Mouse (Mus musculus): ENCODE data around the gene Aph1b.
"Not testable (repeated sequence)": the region's sequence is repeated elsewhere in the genome, so short reads cannot be mapped to it uniquely, and the experiment has no call there.

Aph1b gene

GRCm38 (mm10) chr9:66795464-66796324 lies at the start of gene Aph1b:
Gene Aph1b, minus strand, starts transcription at chr9:66795490.
- DNase-seq (ENCODE audit: low read depth, low spot score), result peak; percentile 93
- H3K27me3 ChIP-seq (ENCODE audit: control insufficient read depth, insufficient read depth, low read length, poor library complexity, severe bottlenecking), result no peaks in the 10 kb centered on the region

GRCm38 (mm10) chr9:66835097-66835480 lies 39.8 kb upstream of the Aph1b start:
- H3K36me3 ChIP-seq (ENCODE audit: control insufficient read depth, insufficient read depth, low read length, poor library complexity, severe bottlenecking), result no peaks in the 10 kb centered on the region
- DNase-seq (ENCODE audit: low read depth, low spot score), result no peak
- H3K27me3 ChIP-seq (ENCODE audit: control insufficient read depth, insufficient read depth, low read length, poor library complexity, severe bottlenecking), result no peaks in the 10 kb centered on the region

More at GRCm38 (mm10) chr9:66795464-66796324, at the start of gene Aph1b:
- no peaks in the 10 kb centered on the region for H3K36me3 ChIP-seq (ENCODE audit: control insufficient read depth, insufficient read depth, low read length, poor library complexity, severe bottlenecking)

GRCm38 (mm10) chr9:66834318-66835096 lies 39.2 kb upstream of the Aph1b start, which contains the start of gene Aph1c:
Gene Aph1c, minus strand, starts transcription at chr9:66834726.
- peak; percentile 99 for DNase-seq (ENCODE audit: low read depth, low spot score)
- Histone ChIP-seq H3K27me3 (ENCODE audit: control insufficient read depth, insufficient read depth, low read length, poor library complexity, severe bottlenecking) (no peaks in the 10 kb centered on the region), H3K36me3 (ENCODE audit: control insufficient read depth, insufficient read depth, low read length, poor library complexity, severe bottlenecking) (no peaks in the 10 kb centered on the region)

- peak; percentile 16 for DNase-seq (ENCODE audit: low read depth, low spot score)
- H3K36me3 ChIP-seq (ENCODE audit: control insufficient read depth, insufficient read depth, low read length, poor library complexity, severe bottlenecking), result no peaks in the 10 kb centered on the region
- H3K27me3 ChIP-seq (ENCODE audit: control insufficient read depth, insufficient read depth, low read length, poor library complexity, severe bottlenecking), result no peaks in the 10 kb centered on the region
Measured at GRCm38 (mm10) chr9:66833851-66834250, 38.6 kb upstream of the Aph1b start.

- DNase-seq (ENCODE audit: low read depth, low spot score), result no peak
- H3K36me3 ChIP-seq (ENCODE audit: control insufficient read depth, insufficient read depth, low read length, poor library complexity, severe bottlenecking), result no peaks in the 10 kb centered on the region
Measured at GRCm38 (mm10) chr9:66832366-66832908, 37.1 kb upstream of the Aph1b start.

GRCm38 (mm10) chr9:66825990-66826389 lies 30.7 kb upstream of the Aph1b start:
- Histone ChIP-seq H3K36me3 (ENCODE audit: control insufficient read depth, insufficient read depth, low read length, poor library complexity, severe bottlenecking) (no peaks in the 10 kb centered on the region), H3K27me3 (ENCODE audit: control insufficient read depth, insufficient read depth, low read length, poor library complexity, severe bottlenecking) (no peaks in the 10 kb centered on the region)
- DNase-seq (ENCODE audit: low read depth, low spot score), result peak; percentile 77

More at GRCm38 (mm10) chr9:66832366-66832908, 37.1 kb upstream of the Aph1b start:
- H3K27me3 ChIP-seq (ENCODE audit: control insufficient read depth, insufficient read depth, low read length, poor library complexity, severe bottlenecking), result no peaks in the 10 kb centered on the region

- DNase-seq (ENCODE audit: low read depth, low spot score); H3K36me3 ChIP-seq (ENCODE audit: control insufficient read depth, insufficient read depth, low read length, poor library complexity, severe bottlenecking); H3K27me3 ChIP-seq (ENCODE audit: control insufficient read depth, insufficient read depth, low read length, poor library complexity, severe bottlenecking): not testable (repeated sequence)
Measured at GRCm38 (mm10) chr9:66822255-66822654, 27.0 kb upstream of the Aph1b start.

GRCm38 (mm10) chr9:66820996-66821395 lies 25.7 kb upstream of the Aph1b start:
- H3K36me3 ChIP-seq (ENCODE audit: control insufficient read depth, insufficient read depth, low read length, poor library complexity, severe bottlenecking), result no peaks in the 10 kb centered on the region
- no peak for DNase-seq (ENCODE audit: low read depth, low spot score)
- no peaks in the 10 kb centered on the region for H3K27me3 ChIP-seq (ENCODE audit: control insufficient read depth, insufficient read depth, low read length, poor library complexity, severe bottlenecking)

- no peak for DNase-seq (ENCODE audit: low read depth, low spot score)
- no peaks in the 10 kb centered on the region for H3K36me3 ChIP-seq (ENCODE audit: control insufficient read depth, insufficient read depth, low read length, poor library complexity, severe bottlenecking)
- H3K27me3 ChIP-seq (ENCODE audit: control insufficient read depth, insufficient read depth, low read length, poor library complexity, severe bottlenecking), result no peaks in the 10 kb centered on the region
Measured at GRCm38 (mm10) chr9:66813392-66813791, 18.1 kb upstream of the Aph1b start.

GRCm38 (mm10) chr9:66805951-66806350 lies 10.7 kb upstream of the Aph1b start:
- not testable (repeated sequence) for DNase-seq (ENCODE audit: low read depth, low spot score); H3K36me3 ChIP-seq (ENCODE audit: control insufficient read depth, insufficient read depth, low read length, poor library complexity, severe bottlenecking); H3K27me3 ChIP-seq (ENCODE audit: control insufficient read depth, insufficient read depth, low read length, poor library complexity, severe bottlenecking)

GRCm38 (mm10) chr9:66801947-66802346 lies 6.7 kb upstream of the Aph1b start:
- DNase-seq (ENCODE audit: low read depth, low spot score), result no peak
- Histone ChIP-seq H3K27me3 (ENCODE audit: control insufficient read depth, insufficient read depth, low read length, poor library complexity, severe bottlenecking) (no peaks in the 10 kb centered on the region; the same call in 1 of the 2 replicates), H3K36me3 (ENCODE audit: control insufficient read depth, insufficient read depth, low read length, poor library complexity, severe bottlenecking) (no peaks in the 10 kb centered on the region)

- Histone ChIP-seq H3K36me3 (ENCODE audit: control insufficient read depth, insufficient read depth, low read length, poor library complexity, severe bottlenecking) (no peaks in the 10 kb centered on the region), H3K27me3 (ENCODE audit: control insufficient read depth, insufficient read depth, low read length, poor library complexity, severe bottlenecking) (no peaks in the 10 kb centered on the region)
- no peak for DNase-seq (ENCODE audit: low read depth, low spot score)
Measured at GRCm38 (mm10) chr9:66796739-66797138, 1.4 kb upstream of the Aph1b start, which contains the start of gene Gm10647. Gene Gm10647, plus strand, starts transcription at chr9:66797039.

GRCm38 (mm10) chr9:66794629-66795463 lies 444 bp downstream of the Aph1b start:
- H3K36me3 ChIP-seq (ENCODE audit: control insufficient read depth, insufficient read depth, low read length, poor library complexity, severe bottlenecking), result no peaks in the 10 kb centered on the region
- peak; percentile 17 for DNase-seq (ENCODE audit: low read depth, low spot score)

GRCm38 (mm10) chr9:66787821-66788220 lies 7.5 kb downstream of the Aph1b start:
- Histone ChIP-seq H3K36me3 (ENCODE audit: control insufficient read depth, insufficient read depth, low read length, poor library complexity, severe bottlenecking) (no peaks in the 10 kb centered on the region), H3K27me3 (ENCODE audit: control insufficient read depth, insufficient read depth, low read length, poor library complexity, severe bottlenecking) (no peaks in the 10 kb centered on the region)
- DNase-seq (ENCODE audit: low read depth, low spot score), result peak; percentile 60

More at GRCm38 (mm10) chr9:66794629-66795463, 444 bp downstream of the Aph1b start:
- no peaks in the 10 kb centered on the region for H3K27me3 ChIP-seq (ENCODE audit: control insufficient read depth, insufficient read depth, low read length, poor library complexity, severe bottlenecking)

All from splenic B cell, adult 2 months (primary cell).